In genomic region chr6:60046825-60047224, GRCm38 (mm10) we compare ENCODE assay signal across 20 mouse cellular contexts.
"Had no signal": no experiment of that assay in that cellular context is flagged by ENCODE, and none has a peak within 500 bp of the region (broad histone marks: within the 10 kb centered on the region; RNA-seq: fewer than 3 reads in every experiment).

No protein-coding gene starts in this region.

- ATAC-seq: liver, postnatal 0 days; lung, postnatal 0 days; midbrain, embryonic 15.5 days had no signal

- H3K9me3 ChIP-seq: midbrain, embryonic 12.5 days; midbrain, embryonic 15.5 days; stomach, embryonic 15.5 days had no signal

- H3K27me3 ChIP-seq: limb, embryonic 12.5 days; limb, embryonic 15.5 days; midbrain, embryonic 12.5 days; midbrain, embryonic 15.5 days; neural tube, embryonic 12.5 days; neural tube, embryonic 15.5 days; stomach, embryonic 15.5 days had no signal

- H3K4me2 ChIP-seq: limb, embryonic 12.5 days; limb, embryonic 15.5 days; liver, embryonic 11.5 days; lung, embryonic 14.5 days; midbrain, embryonic 12.5 days; midbrain, embryonic 15.5 days; neural tube, embryonic 12.5 days; neural tube, embryonic 15.5 days; stomach, embryonic 15.5 days had no signal

- H3K9ac ChIP-seq: limb, embryonic 12.5 days; limb, embryonic 15.5 days; liver, embryonic 14.5 days; liver, postnatal 0 days; lung, embryonic 14.5 days; midbrain, embryonic 12.5 days; midbrain, embryonic 15.5 days; neural tube, embryonic 12.5 days; neural tube, embryonic 15.5 days; stomach, embryonic 15.5 days had no signal

- H3K4me1 ChIP-seq: limb, embryonic 12.5 days; limb, embryonic 15.5 days; midbrain, embryonic 12.5 days; midbrain, embryonic 15.5 days; neural tube, embryonic 12.5 days; neural tube, embryonic 15.5 days; stomach, embryonic 15.5 days had no signal

- H3K4me3 ChIP-seq: limb, embryonic 12.5 days; limb, embryonic 15.5 days; midbrain, embryonic 12.5 days; midbrain, embryonic 15.5 days; neural tube, embryonic 12.5 days; neural tube, embryonic 15.5 days; stomach, embryonic 15.5 days had no signal

- H3K36me3 ChIP-seq: limb, embryonic 12.5 days; limb, embryonic 15.5 days; midbrain, embryonic 12.5 days; midbrain, embryonic 15.5 days; neural tube, embryonic 12.5 days; neural tube, embryonic 15.5 days; stomach, embryonic 15.5 days had no signal

- DNase-seq: kidney, postnatal 14 days; kidney, postnatal 4 days; left cerebral cortex, postnatal 4 days; liver, postnatal 0 days; lung, embryonic 14.5 days; retina, postnatal 1 day; right cerebral cortex, postnatal 25 days; spleen, adult 18-20 months; thymus, postnatal 25 days had no signal

- H3K27ac ChIP-seq: limb, embryonic 12.5 days; limb, embryonic 15.5 days; liver, embryonic 14.5 days; macrophage; midbrain, embryonic 12.5 days; midbrain, embryonic 15.5 days; neural tube, embryonic 12.5 days; neural tube, embryonic 15.5 days; stomach, embryonic 15.5 days had no signal
